In genomic region chr17:83631783-83632652, GRCm38 (mm10) we compare ENCODE assay signal across 8 mouse cellular contexts. TPM values are rescaled to one million over a fixed set of nuclear protein-coding genes. Genes with fewer than 3 reads are reported as not detected.
A peak's percentile ranks its signal among the peaks of the same experiment; 100 is the strongest.
DNase-seq lines count a peak whose midpoint lies in the region; ATAC-seq lines count a peak whose summit lies in the region.

Kcng3 (minus strand) TSS chr17:83631895.

- H3K4me1 ChIP-seq in heart, embryonic 12.5 days (replicated peaks) = peaks cover 31% of the 10 kb centered on the region
- H3K4me1 ChIP-seq in intestine, embryonic 16.5 days (ENCODE audit: control insufficient read depth, insufficient read depth, low read length) = peaks cover 14% of the 10 kb centered on the region
- peaks cover 22% of the 10 kb centered on the region for H3K4me1 ChIP-seq in liver, embryonic 11.5 days (replicated peaks; ENCODE audit: control insufficient read depth, insufficient read depth, low read length)

- WGBS in heart, embryonic 12.5 days = 2% methylated on average over 69 of the region's 86 CpGs
- under 1% methylated on average over 70 of the region's 86 CpGs for WGBS in intestine, embryonic 16.5 days
- under 1% methylated on average over 84 of the region's 86 CpGs for WGBS in liver, embryonic 11.5 days

- peak within 1 kb of the TSS; percentile 96 for H3K4me2 ChIP-seq in heart, embryonic 12.5 days
- peak within 1 kb of the TSS; percentile 97 for H3K4me2 ChIP-seq in intestine, embryonic 16.5 days (ENCODE audit: low read depth, low read length)
- peak within 1 kb of the TSS; percentile 99 for H3K4me2 ChIP-seq in liver, embryonic 11.5 days

- peak; percentile 66 for ATAC-seq in heart, embryonic 12.5 days (ENCODE audit: insufficient number of reproducible peaks, low FRiP score)
- peak; percentile 41 for ATAC-seq in frontal cortex, adult (ENCODE audit: low TSS enrichment)
- peak; percentile 76 for ATAC-seq in intestine, embryonic 16.5 days
- peak; percentile 53; the same call in 1 of the 2 replicates for ATAC-seq in liver, embryonic 11.5 days (replicated peaks; ENCODE audit: low FRiP score)

- no peaks in the 10 kb centered on the region for H3K36me3 ChIP-seq in heart, embryonic 12.5 days
- H3K36me3 ChIP-seq in intestine, embryonic 16.5 days (ENCODE audit: control insufficient read depth, insufficient read depth, low read length) = no peaks in the 10 kb centered on the region
- H3K36me3 ChIP-seq in liver, embryonic 11.5 days (ENCODE audit: control insufficient read depth, insufficient read depth, low read length) = no peaks in the 10 kb centered on the region

- H3K9me3 ChIP-seq in heart, embryonic 12.5 days (replicated peaks) = no peaks in the 10 kb centered on the region
- no peaks in the 10 kb centered on the region for H3K9me3 ChIP-seq in intestine, embryonic 16.5 days (ENCODE audit: control insufficient read depth, low read length)
- H3K9me3 ChIP-seq in liver, embryonic 11.5 days (ENCODE audit: control insufficient read depth, low read length) = no peaks in the 10 kb centered on the region

- peak within 1 kb of the TSS; percentile 63 for H3K9ac ChIP-seq in heart, embryonic 12.5 days
- peak within 1 kb of the TSS; percentile 62 for H3K9ac ChIP-seq in intestine, embryonic 16.5 days (ENCODE audit: low read depth, low read length)
- peak within 1 kb of the TSS; percentile 55 for H3K9ac ChIP-seq in liver, embryonic 11.5 days (ENCODE audit: low read depth, low read length)

- no peak within 1 kb of the TSS for H3K27ac ChIP-seq in heart, embryonic 12.5 days (ENCODE audit: poor library complexity, severe bottlenecking)
- H3K27ac ChIP-seq in intestine, embryonic 16.5 days (ENCODE audit: low read length) = no peak within 1 kb of the TSS
- H3K27ac ChIP-seq in liver, embryonic 11.5 days (ENCODE audit: low read depth, low read length) = no peak within 1 kb of the TSS

- H3K27me3 ChIP-seq in heart, embryonic 12.5 days (replicated peaks) = peaks cover 65% of the 10 kb centered on the region
- peaks cover 45% of the 10 kb centered on the region for H3K27me3 ChIP-seq in intestine, embryonic 16.5 days (replicated peaks; ENCODE audit: control insufficient read depth, insufficient read depth, low read length)
- H3K27me3 ChIP-seq in liver, embryonic 11.5 days (replicated peaks; ENCODE audit: control insufficient read depth, insufficient read depth, low read length) = peaks cover 55% of the 10 kb centered on the region

- no peak for DNase-seq in heart, postnatal 25 days (ENCODE audit: low spot score)
- DNase-seq in adrenal gland, postnatal 36 days = peak; percentile 80 to 87
- peak; percentile 57 for DNase-seq in liver, embryonic 11.5 days (ENCODE audit: low spot score)
- peak; percentile 67 for DNase-seq in neural tube, embryonic 10.5 days (ENCODE audit: extremely low spot score, low spot score)
- DNase-seq in thymus, postnatal 0 days (ENCODE audit: low spot score) = peak; percentile 50

- intact Hi-C loops in heart, postnatal 25 days (cut with DNase I) = loop anchor here (2.0 to 5.0 kb wide), 4 partner anchors 101 to 360 kb away; no protein-coding TSS in a partner anchor

- H3K4me3 ChIP-seq in heart, embryonic 12.5 days = peak within 1 kb of the TSS; percentile 65
- H3K4me3 ChIP-seq in intestine, embryonic 16.5 days (ENCODE audit: low read length) = peak within 1 kb of the TSS; percentile 59
- H3K4me3 ChIP-seq in liver, embryonic 11.5 days (ENCODE audit: low read depth, low read length) = peak within 1 kb of the TSS; percentile 69

RNA-seq across cellular contexts. Expression of gene Kcng3, which starts in this region (rescaled TPM):
- polyA plus RNA-seq in heart, embryonic 12.5 days (2016; fragmentation: Nextera tagmentation; extraction: Ambion mirVana) = not detected in 2 replicates
- total RNA-seq in heart, postnatal 25 days (2021) = not detected
- total RNA-seq in adrenal gland, postnatal 36 days (2021) = 10 to 100 TPM; 11.7 to 18.2 TPM
- polyA plus RNA-seq in intestine, embryonic 16.5 days (2015; fragmentation: Nextera tagmentation; extraction: Ambion mirVana) = not detected in 2 replicates
- polyA plus RNA-seq in liver, embryonic 11.5 days (2014; fragmentation: Nextera tagmentation; extraction: Ambion mirVana) = 0.19 TPM in 1 of 2 replicates, not detected in the other
- polyA plus RNA-seq in thymus, postnatal 0 days (2015; fragmentation: Nextera tagmentation; extraction: Ambion mirVana) = 0.06 TPM in 1 of 2 replicates, not detected in the other

Comparison
In these comparisons a context has a peak if more than half of its experiments do, and no peak if none do; other contexts are left out.
1. RNA of gene Kcng3 (total RNA-seq): 11.7 to 18.2 TPM in adrenal gland, postnatal 36 days; not detected in heart, postnatal 25 days; every median in the first group is over 10 times any median in the second.
2. Peak in ATAC-seq, H3K4me3 ChIP-seq, H3K9ac ChIP-seq and H3K4me2 ChIP-seq in heart, embryonic 12.5 days; RNA of the gene not detected or under 1 TPM.
3. Peak in ATAC-seq, H3K4me3 ChIP-seq, H3K9ac ChIP-seq and H3K4me2 ChIP-seq in intestine, embryonic 16.5 days; RNA of the gene not detected or under 1 TPM.
4. Peak in DNase-seq, ATAC-seq, H3K4me3 ChIP-seq, H3K9ac ChIP-seq and H3K4me2 ChIP-seq in liver, embryonic 11.5 days; RNA of the gene not detected or under 1 TPM.
5. Peak in DNase-seq in thymus, postnatal 0 days; RNA of the gene not detected or under 1 TPM.
6. Peak in every context shown above with its lines, with median percentiles within 50 percentile points of each other: ATAC-seq, H3K4me2 ChIP-seq, H3K4me3 ChIP-seq and H3K9ac ChIP-seq.